Mouse (Mus musculus) kidney, embryonic 14.5 days (tissue): ENCODE measurements around the gene Chrd. TPM values are rescaled to one million over a fixed set of nuclear protein-coding genes. Genes with fewer than 3 reads are reported as not detected.

Experiments used
- ATAC-seq: fragments of 200-750 bp; cut with Nextera tagmentation; 2 replicates; pipeline ENCODE4 v1.8.0; 2017; ENCODE audit warnings: moderate number of reproducible peaks, mild to moderate bottlenecking, moderate TSS enrichment, moderate library complexity; ENCODE audit not compliant: low FRiP score, low TSS enrichment
- H3K27ac ChIP-seq: fragments of 300-500 bp; sonication (generic); 2 replicates; pipeline ENCODE4 v1.5.1; 2014; ENCODE audit warnings: low read depth, mild to moderate bottlenecking, low read length, moderate library complexity, mixed read lengths
- H3K27me3 ChIP-seq: fragments of 300-500 bp; sonication (generic); 2 replicates; pipeline ENCODE4 v1.6.1; 2014; ENCODE audit warnings: mild to moderate bottlenecking, low read length; ENCODE audit not compliant: control insufficient read depth, insufficient read depth
- H3K36me3 ChIP-seq: fragments of 300-500 bp; sonication (generic); 2 replicates; pipeline ENCODE4 v1.6.1; 2014; ENCODE audit warnings: low read length, mixed read lengths; ENCODE audit not compliant: control insufficient read depth, insufficient read depth
- H3K4me1 ChIP-seq: fragments of 300-500 bp; sonication (generic); 2 replicates; pipeline ENCODE4 v1.6.1; 2014; ENCODE audit warnings: low read length, mixed read lengths; ENCODE audit not compliant: control insufficient read depth, insufficient read depth
- H3K4me2 ChIP-seq: fragments of 300-500 bp; sonication (generic); replicated peaks from 2 replicates; pipeline ENCODE4 v1.6.1; 2014; ENCODE audit warnings: low read depth, mild to moderate bottlenecking, low read length
- H3K4me3 ChIP-seq: fragments of 300-500 bp; sonication (generic); 2 replicates; pipeline ENCODE4 v1.5.1; 2014; ENCODE audit warnings: mild to moderate bottlenecking, low read length
- H3K9ac ChIP-seq: fragments of 300-500 bp; sonication (generic); 2 replicates; pipeline ENCODE4 v1.6.1; 2014; ENCODE audit warnings: low read depth, mild to moderate bottlenecking, low read length, moderate library complexity
- H3K9me3 ChIP-seq: fragments of 300-500 bp; sonication (generic); 2 replicates; pipeline ENCODE4 v1.6.1; 2016; ENCODE audit warnings: low read length; ENCODE audit not compliant: control insufficient read depth
- WGBS: fragments of 180-500 bp; shearing (Covaris S2); extraction: QIAGEN DNeasy Blood & Tissue Kit; methylation state at CpG from one replicate; pipeline ENCODE4 v1.1.7; 2014; 5-methylcytosine and 5-hydroxymethylcytosine counted together
- polyA plus RNA-seq: library from polyadenylated mRNA; unstranded; fragments of >200 nt; fragmentation: Nextera tagmentation; extraction: Ambion mirVana; gene quantifications from 2 replicates; pipeline ENCODE4 v1.2.1, GENCODE M21; 2014

Gene Chrd
- polyA plus RNA-seq, 1 experiment from 2014 or later: 4.6 TPM

- Histone ChIP-seq H3K4me1 (no peaks in the 10 kb centered on the region), H3K36me3 (peaks cover 29% of the 10 kb centered on the region), H3K9me3 (no peaks in the 10 kb centered on the region), H3K4me3 (no peak overlapping the region), H3K27me3 (no peaks in the 10 kb centered on the region), H3K27ac (no peak overlapping the region), H3K4me2 (no peak overlapping the region), H3K9ac (no peak overlapping the region)
- WGBS: 37% methylated on average over 5 of the region's 5 CpGs
- peak; percentile 67; the same call in 1 of the 2 replicates for ATAC-seq
These were observed 8.6 kb upstream of the Chrd start for GRCm38 (mm10) chr16:20724338-20724748.

DNA sequence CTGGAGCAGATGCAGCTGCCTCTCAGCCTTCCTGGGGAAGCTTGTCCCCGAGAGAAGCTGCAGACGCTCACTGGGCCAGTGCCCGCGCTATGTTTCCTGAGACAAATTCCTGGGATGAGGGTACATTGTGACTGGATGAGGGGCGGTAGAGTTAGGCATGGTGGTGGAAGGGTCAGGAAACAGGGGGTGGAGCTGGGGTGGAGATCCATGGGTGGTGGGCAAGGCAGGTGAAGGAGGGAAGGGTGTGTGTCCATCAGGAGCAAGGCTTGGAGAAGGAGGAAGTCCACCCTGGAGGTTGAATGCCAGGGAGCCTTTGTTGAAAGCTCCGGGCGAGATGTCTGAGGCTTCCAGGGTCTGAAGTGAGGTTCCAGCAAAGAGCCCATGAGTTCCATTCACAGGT lies 7.6 kb upstream of the Chrd start:
- Histone ChIP-seq H3K27ac (no peak overlapping the region), H3K27me3 (no peaks in the 10 kb centered on the region), H3K36me3 (peaks cover 22% of the 10 kb centered on the region), H3K4me3 (no peak overlapping the region), H3K9ac (no peak overlapping the region), H3K9me3 (no peaks in the 10 kb centered on the region), H3K4me2 (no peak overlapping the region), H3K4me1 (no peaks in the 10 kb centered on the region)
- no peak for ATAC-seq
- WGBS: 85% methylated on average over 7 of the region's 7 CpGs

DNA sequence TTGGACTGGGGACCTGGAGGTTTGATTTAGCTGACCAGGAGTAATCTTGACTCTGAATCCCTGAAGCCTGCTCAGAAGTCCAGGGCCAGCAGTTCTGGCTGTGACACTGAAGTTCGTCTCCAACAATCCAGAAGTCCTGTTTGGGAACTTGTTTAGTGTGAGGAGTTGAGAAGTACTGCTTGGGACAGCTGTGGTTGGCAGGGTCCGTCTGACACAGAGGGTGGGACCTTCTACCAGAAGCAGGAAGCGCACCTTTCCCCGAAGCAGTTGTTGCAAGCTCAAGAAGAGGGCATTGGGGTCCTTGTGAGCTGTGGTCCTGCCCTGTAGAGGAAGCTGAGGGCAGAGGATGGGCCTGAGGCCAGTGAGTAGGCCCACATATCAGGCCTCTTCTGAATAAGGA lies 7.2 kb upstream of the Chrd start:
- no peak for ATAC-seq
- no peak overlapping the region for H3K9ac ChIP-seq
- no peak overlapping the region for H3K4me2 ChIP-seq
- WGBS: 78% methylated on average over 4 of the region's 4 CpGs
- H3K4me3 ChIP-seq: no peak overlapping the region
- H3K36me3 ChIP-seq: peaks cover 18% of the 10 kb centered on the region
- no peaks in the 10 kb centered on the region for H3K9me3 ChIP-seq
- H3K27me3 ChIP-seq: no peaks in the 10 kb centered on the region
- no peaks in the 10 kb centered on the region for H3K4me1 ChIP-seq
- H3K27ac ChIP-seq: no peak overlapping the region

DNA sequence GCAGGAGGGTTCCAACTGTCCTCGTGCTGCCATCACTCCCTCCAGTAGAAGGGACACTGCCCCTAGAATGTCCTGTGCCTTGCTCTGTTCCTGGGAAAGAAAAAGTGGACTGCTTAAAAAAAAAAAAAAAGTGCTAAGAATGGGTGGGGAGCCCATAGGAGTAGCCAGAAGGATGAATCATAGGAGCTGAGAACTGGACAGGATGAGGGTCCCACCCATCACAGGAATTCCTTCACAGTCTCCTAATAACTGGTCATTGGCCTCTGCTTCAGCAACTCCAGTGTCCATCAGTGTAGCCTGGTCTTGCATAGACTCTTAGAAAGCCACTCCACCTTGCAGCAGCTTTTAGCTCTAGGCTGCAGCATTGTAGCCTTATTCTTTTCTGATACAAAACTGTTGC lies 6.5 kb upstream of the Chrd start:
- Histone ChIP-seq H3K9ac (no peak overlapping the region), H3K27me3 (no peaks in the 10 kb centered on the region), H3K4me3 (no peak overlapping the region), H3K36me3 (peaks cover 12% of the 10 kb centered on the region), H3K4me2 (no peak overlapping the region), H3K9me3 (no peaks in the 10 kb centered on the region), H3K27ac (no peak overlapping the region), H3K4me1 (no peaks in the 10 kb centered on the region)
- 48% methylated on average over 1 of the region's 1 CpGs for WGBS
- no peak for ATAC-seq

DNA sequence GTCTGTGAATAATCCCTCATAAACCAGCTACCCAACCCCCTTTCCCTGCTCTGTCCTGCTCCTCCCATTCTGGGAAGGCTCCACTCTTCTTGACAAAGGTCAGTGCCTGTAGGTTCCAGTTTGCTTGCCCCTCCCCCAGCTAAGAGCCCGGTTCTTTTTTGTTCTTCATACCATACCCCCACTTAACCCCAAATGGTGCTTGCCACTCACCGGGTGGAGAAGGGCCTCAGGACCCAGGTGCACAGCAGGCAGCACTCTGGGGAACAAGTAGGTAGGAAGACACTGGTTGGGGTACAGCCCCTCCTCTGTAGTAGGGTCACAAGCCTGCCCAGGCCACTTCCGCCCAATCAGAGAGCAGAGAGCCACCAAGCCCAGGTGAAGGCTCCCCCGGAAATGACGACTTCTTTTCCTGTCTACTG lies 2.6 kb upstream of the Chrd start:
- Histone ChIP-seq H3K27ac (no peak overlapping the region), H3K4me3 (no peak overlapping the region), H3K27me3 (peaks cover 16% of the 10 kb centered on the region), H3K9ac (no peak overlapping the region), H3K36me3 (no peaks in the 10 kb centered on the region), H3K9me3 (no peaks in the 10 kb centered on the region), H3K4me2 (no peak overlapping the region), H3K4me1 (peaks cover 16% of the 10 kb centered on the region; the same call in 1 of the 2 replicates)
- no peak for ATAC-seq
- WGBS: 45% methylated on average over 5 of the region's 5 CpGs

GRCm38 (mm10) chr16:20731688-20732087 lies 1.2 kb upstream of the Chrd start:
- WGBS: 57% methylated on average over 5 of the region's 5 CpGs
- Histone ChIP-seq H3K36me3 (no peaks in the 10 kb centered on the region), H3K4me2 (no peak overlapping the region), H3K9ac (no peak overlapping the region), H3K27ac (no peak overlapping the region), H3K4me1 (peaks cover 16% of the 10 kb centered on the region; the same call in 1 of the 2 replicates), H3K4me3 (no peak overlapping the region), H3K27me3 (peaks cover 21% of the 10 kb centered on the region), H3K9me3 (no peaks in the 10 kb centered on the region)
- no peak for ATAC-seq

- Histone ChIP-seq H3K9ac (peak overlapping the region; percentile 77), H3K4me1 (peaks cover 16% of the 10 kb centered on the region; the same call in 1 of the 2 replicates), H3K4me3 (peak overlapping the region; percentile 69), H3K36me3 (no peaks in the 10 kb centered on the region), H3K27ac (peak overlapping the region; percentile 65; the same call in 1 of the 2 replicates), H3K9me3 (no peaks in the 10 kb centered on the region), H3K27me3 (peaks cover 21% of the 10 kb centered on the region), H3K4me2 (peak overlapping the region; percentile 99)
- under 1% methylated on average over 25 of the region's 30 CpGs for WGBS
- peak; percentile 58 for ATAC-seq
These were observed 539 bp upstream of the Chrd start for GRCm38 (mm10) chr16:20732251-20732924.

DNA sequence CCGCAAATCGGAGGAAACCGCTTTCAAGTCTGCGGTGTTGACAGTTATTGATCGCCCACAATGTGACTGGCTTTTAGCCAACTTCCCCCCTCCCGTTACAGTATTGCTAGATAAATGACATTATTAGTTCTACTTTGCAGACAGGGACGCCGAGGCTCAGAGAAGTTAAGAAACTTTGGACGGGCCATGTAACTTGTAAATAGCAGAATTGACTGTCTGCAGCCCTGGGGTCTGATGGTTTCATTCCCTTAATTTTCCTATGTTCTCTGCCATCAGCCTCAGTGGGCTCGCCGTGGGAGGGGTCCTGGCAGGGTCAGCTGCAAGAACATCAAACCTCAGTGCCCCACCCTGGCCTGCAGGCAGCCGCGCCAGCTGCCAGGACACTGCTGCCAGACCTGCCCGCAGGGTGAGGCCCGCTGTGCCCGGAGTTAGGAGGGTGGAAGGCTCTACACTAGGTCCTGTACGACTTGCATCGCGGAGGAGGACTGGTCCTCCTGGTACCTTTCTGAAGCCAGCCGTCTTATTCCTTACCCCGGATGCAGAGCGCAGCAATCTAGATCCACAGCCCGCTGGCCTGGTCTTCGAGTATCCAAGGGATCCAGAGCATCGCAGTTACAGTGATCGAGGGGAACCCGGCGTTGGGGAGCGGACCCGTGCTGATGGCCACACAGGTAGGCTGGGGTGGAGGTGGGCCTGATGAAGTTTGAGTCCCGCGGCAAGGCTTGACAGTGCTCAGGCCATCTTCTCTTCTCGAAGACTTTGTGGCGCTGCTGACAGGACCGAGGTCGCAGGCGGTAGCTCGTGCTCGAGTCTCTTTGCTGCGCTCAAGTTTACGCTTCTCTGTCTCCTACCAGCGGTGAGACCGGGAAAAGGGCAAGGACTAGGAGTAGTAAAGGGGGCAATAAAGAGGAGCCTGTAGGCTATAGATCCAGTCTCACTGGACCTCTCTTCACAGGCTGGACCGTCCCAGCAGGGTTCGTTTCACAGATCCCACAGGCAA lies 1.1 kb downstream of the Chrd start, which contains the start of gene Thpo:
TSS of gene Thpo (minus strand) at position 781 of the 1,000 bp plus-strand sequence.
- Histone ChIP-seq H3K9me3 (no peaks in the 10 kb centered on the region), H3K4me3 (peak within 1 kb of the TSS; percentile 69), H3K27me3 (peaks cover 21% of the 10 kb centered on the region), H3K9ac (peak within 1 kb of the TSS; percentile 77; the same call in 1 of the 2 replicates), H3K27ac (no peak within 1 kb of the TSS), H3K36me3 (no peaks in the 10 kb centered on the region), H3K4me1 (peaks cover 16% of the 10 kb centered on the region; the same call in 1 of the 2 replicates), H3K4me2 (peak within 1 kb of the TSS; percentile 99)
- WGBS: 2% methylated on average over 45 of the region's 45 CpGs
- no peak for ATAC-seq
